Mouse (Mus musculus): ENCODE results near the gene Tcf20.
"Not testable (repeated sequence)": the region's sequence is repeated elsewhere in the genome, so short reads cannot be mapped to it uniquely, and the experiment has no call there.

Gene Tcf20

GRCm38 (mm10) chr15:82793868-82794267, 193.8 kb downstream of the Tcf20 start:
- POLR2A ChIA-PET: no interaction called here
- CTCF ChIA-PET: interaction anchor here in 1 of 4 experiments (1.2 kb wide), 1 partner anchor 11 kb away, joined by 3 read pairs; no protein-coding TSS in a partner anchor

GRCm38 (mm10) chr15:82793454-82793853, 194.2 kb downstream of the Tcf20 start:
- POLR2A ChIA-PET: no interaction called here
- CTCF ChIA-PET: interaction anchor here in 1 of 4 experiments (1.2 kb wide), 1 partner anchor 12 kb away, joined by 3 read pairs; no protein-coding TSS in a partner anchor

- ChIA-PET POLR2A (no interaction called here), CTCF (interaction anchor here in 1 of 4 experiments (1.5 kb wide), 1 partner anchor 293 kb away, joined by 3 read pairs; no protein-coding TSS in a partner anchor)
These were observed 195.1 kb downstream of the Tcf20 start for GRCm38 (mm10) chr15:82792566-82792965.

GRCm38 (mm10) chr15:82784581-82784980, 203.1 kb downstream of the Tcf20 start:
- ChIA-PET POLR2A (no interaction called here), CTCF (no interaction called here)

GRCm38 (mm10) chr15:82783800-82784199, 203.9 kb downstream of the Tcf20 start:
- CTCF ChIA-PET: no interaction called here
- POLR2A ChIA-PET: interaction anchor here in 1 of 4 experiments (0.6 kb wide), 1 partner anchor 1314 kb away, joined by 8 read pairs; no protein-coding TSS in a partner anchor

GRCm38 (mm10) chr15:82777856-82778255, 209.8 kb downstream of the Tcf20 start:
- CTCF ChIA-PET, POLR2A ChIA-PET: not testable (repeated sequence)

- ChIA-PET POLR2A (no interaction called here), CTCF (no interaction called here)
These were observed 221.7 kb downstream of the Tcf20 start for GRCm38 (mm10) chr15:82765943-82766342.

- CTCF ChIA-PET: no interaction called here
These were observed 222.8 kb downstream of the Tcf20 start for GRCm38 (mm10) chr15:82764881-82765280.

GRCm38 (mm10) chr15:82763631-82764420, 223.8 kb downstream of the Tcf20 start, which contains the start of gene Cyp2d40:
Gene Cyp2d40 (minus strand): TSS chr15:82764183.
- ChIA-PET POLR2A (no interaction called here), CTCF (no interaction called here)

More at GRCm38 (mm10) chr15:82764881-82765280, 222.8 kb downstream of the Tcf20 start:
- POLR2A ChIA-PET: no interaction called here

Measured in embryonic stem cell, embryonic (primary cell).